Mouse (Mus musculus) lung, postnatal 0 days (tissue): ENCODE results near the gene Gucd1.

Experiments
- CTCF ChIP-seq: IDR thresholded peaks from 2 replicates; pipeline ENCODE4 v1.5.1; 2016; ENCODE audit warnings: antibody characterized with exemption, mild to moderate bottlenecking
- EP300 ChIP-seq: IDR thresholded peaks from 2 replicates; pipeline ENCODE4 v1.6.1; 2016; ENCODE audit warnings: antibody characterized with exemption, mild to moderate bottlenecking, control low read depth

GRCm38 (mm10) chr10:75301195-75301806 is 216.5 kb downstream of the Gucd1 start:
- TF ChIP-seq CTCF (no peak), EP300 (no peak)
